Mouse (Mus musculus): ENCODE results near the gene Hist1h2bj. TPM values are rescaled to one million over a fixed set of nuclear protein-coding genes. Genes with fewer than 3 reads are reported as not detected.
"Not testable (repeated sequence)": the region's sequence is repeated elsewhere in the genome, so short reads cannot be mapped to it uniquely, and the experiment has no call there.

The Hist1h2bj gene
- total RNA-seq, 1 experiment from 2014 or later, result 165 TPM

DNA sequence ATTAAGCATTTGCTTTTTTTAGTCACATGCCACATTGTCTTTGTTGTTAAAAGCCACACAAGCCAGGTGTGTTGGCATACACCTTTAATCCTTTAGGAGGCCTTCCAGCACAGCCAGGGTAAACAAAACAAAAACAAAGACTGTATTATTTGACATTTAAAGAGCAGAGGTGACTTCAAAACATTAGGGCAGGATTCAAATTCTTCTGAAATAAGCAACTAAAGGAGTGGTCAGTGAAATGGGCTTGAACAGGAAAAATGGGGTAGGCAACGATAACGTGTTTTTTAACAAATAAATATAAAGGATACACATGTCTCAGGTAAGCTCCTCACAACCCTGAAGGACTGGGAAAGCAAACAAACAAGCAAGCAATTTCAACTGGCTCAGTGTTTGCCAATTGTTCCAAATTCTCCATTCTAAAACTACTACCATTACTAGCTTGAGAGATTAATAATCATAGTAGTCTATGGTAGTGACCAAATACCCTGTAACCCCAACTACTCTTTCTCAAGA lies 3.0 kb upstream of the Hist1h2bj start:
- DNase-seq, result no peak

DNA sequence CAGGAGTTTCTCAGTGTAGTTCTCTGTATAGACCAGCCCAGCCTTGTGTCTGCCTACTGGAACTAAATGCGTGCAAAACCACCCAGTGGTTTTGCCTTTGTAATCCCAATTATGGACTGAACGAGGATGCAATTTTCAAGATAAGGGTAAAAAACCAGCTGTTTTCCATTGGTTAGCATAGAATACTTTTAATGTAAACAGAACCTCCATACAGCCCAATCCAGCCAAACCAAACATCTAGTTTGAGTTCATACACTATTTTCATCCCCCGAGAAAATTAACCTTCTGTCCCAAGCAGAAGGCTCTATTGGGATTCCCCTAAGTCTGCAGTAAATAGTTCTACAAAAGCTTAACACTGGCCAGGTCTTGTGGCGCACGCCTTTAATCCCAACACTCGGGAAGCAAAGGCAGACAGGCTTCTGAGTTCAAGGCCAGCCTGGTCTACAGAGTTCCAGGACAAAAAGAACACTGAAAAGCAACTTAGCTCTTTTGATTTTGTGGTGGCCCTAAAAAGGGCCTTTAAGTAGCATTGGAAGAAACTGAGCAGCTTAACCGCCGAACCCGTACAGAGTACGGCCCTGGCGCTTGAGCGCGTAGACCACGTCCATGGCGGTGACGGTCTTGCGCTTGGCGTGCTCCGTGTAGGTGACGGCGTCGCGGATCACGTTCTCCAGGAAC lies 2.4 kb upstream of the Hist1h2bj start:
- no peak for DNase-seq

DNA sequence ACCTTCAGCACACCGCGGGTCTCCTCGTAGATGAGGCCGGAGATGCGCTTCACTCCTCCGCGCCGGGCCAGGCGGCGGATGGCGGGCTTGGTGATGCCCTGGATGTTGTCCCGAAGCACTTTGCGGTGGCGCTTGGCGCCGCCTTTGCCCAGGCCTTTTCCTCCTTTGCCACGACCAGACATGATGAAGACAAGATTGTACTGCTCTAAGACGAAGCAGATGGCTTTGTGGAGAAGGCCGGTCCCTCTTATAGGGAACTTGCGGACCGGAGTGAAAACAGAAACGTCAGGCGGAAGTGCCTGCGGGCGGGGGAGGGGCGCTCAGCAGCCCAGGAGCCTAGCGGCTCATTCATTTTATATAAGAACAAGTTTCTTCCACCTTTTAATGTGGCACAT lies 1.9 kb upstream of the Hist1h2bj start, which contains the start of gene Hist1h4i:
TSS of gene Hist1h4i (minus strand) at position 221 of the 395 bp plus-strand sequence.
- peak; percentile 96 for DNase-seq

DNA sequence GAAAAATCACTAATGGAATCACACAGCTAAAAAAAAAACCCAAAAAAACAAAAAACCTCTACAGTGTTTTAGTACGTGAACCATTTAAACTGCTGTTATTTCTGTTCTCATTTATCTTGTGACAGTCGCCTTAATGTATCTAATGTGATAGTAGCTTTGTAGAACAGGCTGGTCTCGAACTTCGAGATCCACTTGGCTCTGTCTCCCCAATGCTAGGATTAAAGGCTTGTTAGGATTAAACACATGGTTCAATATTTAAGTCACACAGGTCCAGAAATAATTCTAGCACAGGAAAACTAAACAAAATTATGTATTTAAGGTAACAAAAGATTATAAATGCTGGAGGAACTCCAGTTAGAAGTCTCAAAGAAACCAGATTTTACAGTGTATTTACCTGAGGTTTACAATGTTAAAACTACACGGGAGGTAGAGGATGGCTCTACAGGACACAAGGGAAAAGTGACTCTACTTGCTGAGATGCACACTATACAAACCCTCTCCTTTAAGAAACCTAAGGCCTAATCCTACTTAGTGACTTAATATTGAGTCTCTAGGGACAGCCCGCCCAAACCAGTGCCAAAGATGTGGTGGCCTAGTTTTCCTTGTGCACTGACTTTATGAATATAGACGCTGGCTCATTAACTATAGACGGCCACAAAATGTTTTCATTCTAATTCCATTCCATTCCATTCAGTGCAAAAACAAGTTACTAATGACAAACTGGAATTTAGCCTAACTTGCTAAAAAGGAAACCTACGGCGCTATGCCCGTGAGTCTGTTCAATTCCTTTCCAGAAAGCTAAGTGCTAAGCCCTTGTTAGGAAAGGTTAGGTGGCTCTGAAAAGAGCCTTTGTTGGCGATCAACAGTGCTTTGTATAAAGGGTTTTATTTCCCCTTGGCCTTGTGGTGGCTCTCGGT lies 1.1 kb upstream of the Hist1h2bj start:
- no peak for DNase-seq

DNA sequence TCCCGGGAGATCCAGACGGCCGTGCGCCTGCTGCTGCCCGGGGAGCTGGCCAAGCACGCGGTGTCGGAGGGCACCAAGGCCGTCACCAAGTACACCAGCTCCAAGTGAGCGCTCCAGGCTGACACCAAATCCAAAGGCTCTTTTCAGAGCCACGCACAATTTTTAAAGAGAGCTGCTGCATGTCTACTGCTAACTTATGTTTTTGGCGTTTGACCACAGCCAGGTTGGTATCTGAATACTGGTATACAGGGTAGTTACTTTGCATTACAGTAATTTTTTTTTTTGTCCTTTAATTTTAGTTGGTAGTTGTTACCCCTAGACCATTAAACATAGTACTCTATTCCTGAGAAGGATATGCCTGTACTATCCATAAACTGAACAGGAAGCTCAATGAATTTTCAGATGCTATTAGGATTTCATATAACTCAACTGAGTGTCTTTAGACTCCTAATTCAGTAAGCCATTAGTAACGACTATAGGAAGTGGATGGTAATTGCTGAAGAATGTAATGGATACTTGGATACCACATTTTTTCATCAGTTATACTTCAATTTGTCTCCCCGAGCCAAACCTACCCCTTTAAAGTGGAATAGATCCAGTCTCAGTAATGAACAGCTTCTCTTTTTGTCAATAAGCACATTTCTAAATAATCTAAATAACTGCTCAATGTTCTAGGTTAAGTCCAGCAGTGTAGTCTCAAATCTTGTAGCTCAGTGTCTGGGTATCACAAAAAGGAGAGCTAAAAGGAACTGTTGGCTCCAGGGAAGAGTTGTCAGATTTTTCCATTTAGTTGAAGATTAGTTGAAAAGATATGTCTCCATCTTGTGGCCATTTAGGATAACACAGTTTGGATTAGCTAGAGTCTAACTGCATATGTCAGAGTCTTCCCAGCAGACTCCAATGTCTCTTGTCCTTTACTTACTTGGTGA lies 753 bp downstream of the Hist1h2bj start:
- DNase-seq, result no peak

DNA sequence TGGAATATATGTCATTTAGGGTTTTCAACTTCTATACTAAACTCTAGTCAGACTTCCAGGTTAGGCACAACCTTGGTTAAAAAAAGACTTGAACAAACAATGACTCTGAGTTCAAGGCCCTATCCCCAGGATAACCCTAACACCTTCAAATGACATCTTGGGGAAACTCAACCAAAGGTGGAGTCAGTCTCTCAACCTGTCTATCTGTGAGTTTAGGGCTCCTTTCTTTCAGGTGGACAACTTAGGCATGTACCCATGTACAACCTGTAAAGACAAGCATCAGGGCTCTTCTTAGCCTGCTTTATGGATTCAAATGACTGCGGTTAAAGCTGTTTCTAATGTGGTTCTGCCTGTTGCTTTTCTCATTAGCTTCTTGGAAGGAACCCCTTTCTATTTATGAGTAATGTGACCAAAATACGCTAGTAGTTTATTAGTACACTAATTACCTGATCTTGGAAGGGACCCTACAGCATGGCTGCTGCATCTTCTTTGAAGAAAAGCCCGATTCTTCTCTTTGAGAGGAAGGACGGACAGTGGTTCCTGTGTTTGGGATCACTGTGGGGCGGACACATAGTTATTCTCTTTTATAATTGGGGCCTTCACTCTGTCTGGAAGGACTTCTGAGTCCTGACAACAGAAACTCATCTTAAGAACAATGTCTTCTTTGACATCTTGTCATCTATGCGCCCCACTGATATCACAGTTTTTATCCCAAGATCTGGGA lies 1.6 kb downstream of the Hist1h2bj start:
- DNase-seq, result no peak

DNA sequence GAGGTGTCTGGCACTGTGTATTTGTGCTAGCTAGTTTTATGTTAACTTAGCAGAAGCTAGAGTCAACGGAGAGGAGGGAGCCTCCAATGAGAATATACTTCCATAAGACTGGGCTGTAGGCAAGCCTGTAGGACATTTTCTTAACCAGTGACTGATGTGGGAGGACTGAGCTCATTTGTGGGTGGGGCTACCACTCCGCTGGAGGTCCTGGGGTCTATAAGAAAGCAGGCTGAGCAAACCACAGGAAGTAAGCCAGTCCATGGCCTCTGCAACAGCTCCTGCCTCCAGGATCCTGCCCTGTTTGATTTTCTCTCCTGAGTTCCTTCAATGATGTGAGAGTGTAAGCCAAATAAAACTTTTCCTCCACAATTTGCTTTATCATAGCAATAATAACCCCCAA lies 2.3 kb downstream of the Hist1h2bj start:
- DNase-seq, result no peak

DNA sequence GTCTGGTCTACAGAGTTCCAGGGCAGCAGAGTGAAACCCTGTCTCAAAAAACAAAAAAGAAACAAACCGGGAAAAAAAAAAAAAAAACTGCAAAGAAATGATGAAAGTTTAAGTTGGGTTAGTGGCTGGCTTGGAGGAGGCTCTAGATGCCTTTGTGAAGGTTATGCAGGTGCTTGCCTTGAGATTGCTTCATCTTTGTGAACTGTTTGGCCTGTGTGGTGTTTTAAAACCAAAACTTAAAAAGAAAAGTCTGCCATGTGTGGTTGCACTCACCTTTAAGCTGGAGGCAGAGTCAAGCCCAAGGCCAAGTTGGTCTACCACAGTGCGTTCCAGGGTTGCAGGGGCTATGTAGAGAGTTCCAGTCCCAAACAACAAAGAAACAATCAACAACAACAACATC lies 6.0 kb downstream of the Hist1h2bj start:
- no peak for DNase-seq

DNA sequence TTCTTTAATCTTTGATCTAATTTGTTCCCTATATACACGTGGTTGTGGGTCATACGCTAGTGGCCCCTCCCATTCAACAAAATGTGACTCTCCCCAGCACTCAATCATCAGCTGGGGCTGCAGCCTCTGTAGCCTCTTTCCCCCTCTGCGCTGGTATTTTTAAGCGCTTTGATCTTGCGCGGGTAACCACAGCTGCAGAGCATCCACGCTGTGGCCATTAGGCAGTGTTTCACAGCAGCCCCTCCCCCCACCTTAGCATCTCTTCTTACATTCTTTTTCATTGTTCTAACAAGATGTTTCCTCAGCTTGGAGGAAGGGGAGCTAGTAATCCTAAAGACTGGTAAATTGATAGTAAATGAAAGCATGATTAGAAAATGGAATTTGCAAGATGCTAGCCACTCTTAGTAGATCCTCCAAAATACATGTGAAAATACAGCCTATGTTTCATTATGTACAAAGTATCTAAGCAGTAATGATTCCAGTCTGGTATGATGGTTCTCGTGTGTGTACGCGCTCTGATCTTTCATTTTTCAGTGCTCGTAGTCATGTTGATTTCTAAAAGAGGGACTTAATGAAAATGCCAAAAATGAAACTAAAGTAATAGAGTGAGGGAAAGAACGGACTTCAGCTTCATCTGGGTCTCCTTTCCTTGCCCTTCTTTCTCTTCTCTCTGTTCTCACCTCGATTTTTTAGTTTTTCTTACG lies 6.9 kb downstream of the Hist1h2bj start:
- DNase-seq, result peak; percentile 56

GRCm38 (mm10) chr13:22050591-22051522 lies 7.8 kb downstream of the Hist1h2bj start:
- peak; percentile 96 for DNase-seq

DNA sequence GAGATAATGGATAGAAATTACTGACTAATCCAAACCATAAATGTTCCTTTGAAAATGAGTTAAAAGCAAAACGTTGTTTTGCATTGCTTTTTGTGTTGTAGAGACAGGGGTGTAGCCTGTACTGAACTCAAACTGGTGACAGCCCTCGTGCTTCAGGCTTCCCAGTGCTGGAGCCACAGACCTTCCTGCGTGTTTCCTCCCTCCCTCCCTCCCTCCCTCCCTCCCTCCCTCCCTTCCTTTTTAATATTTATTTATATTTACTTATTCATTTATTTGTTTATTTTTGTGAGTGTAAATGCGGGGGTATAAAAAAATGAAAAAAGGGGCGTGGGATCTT lies 8.5 kb downstream of the Hist1h2bj start:
- no peak for DNase-seq

DNA sequence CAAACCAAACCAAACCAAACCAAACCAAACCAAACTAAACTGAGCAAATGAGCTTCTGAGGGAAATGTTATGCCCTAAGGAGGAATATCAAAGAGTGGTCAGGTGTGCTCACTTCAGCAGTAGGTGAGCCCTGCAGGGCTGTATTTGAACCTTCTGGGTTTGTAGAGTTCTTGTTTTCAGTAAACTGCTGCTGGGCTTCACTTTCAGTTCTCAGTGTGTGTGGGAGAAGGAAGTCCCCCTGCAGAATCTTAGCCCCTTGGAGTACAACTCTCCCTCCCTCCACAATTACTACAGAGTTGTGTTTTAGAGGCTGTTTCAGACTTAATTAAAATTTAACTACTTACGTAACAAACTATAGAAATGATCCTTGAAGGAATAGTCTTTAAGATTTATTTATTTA lies 10.7 kb downstream of the Hist1h2bj start:
- no peak for DNase-seq

- no peak for DNase-seq
Measured at GRCm38 (mm10) chr13:22061422-22061821, 18.4 kb downstream of the Hist1h2bj start.

GRCm38 (mm10) chr13:22063468-22063867 lies 20.5 kb downstream of the Hist1h2bj start:
- no peak for DNase-seq

DNA sequence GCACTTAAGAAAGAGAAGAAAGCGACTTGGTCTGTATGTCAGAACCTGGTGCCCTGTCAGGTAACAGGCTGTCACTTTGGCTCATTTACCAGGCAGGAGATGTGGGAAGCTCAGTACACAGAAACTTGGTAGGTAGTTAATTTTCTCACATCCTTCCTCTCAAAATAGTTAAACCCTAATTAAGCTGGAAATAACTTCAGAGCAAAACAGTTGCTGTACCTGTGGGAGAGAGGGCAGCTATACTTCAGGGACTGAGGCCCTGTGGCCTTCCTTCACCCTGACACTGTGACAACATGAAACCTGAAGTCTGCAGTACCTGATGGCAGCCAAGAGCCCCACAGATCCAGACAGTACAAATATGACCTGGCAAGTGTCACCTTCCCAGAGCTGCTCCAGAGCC lies 41.1 kb downstream of the Hist1h2bj start, which contains the start of gene Vmn1r188:
TSS of gene Vmn1r188 (plus strand) at position 301 of the 400 bp plus-strand sequence.
- DNase-seq, result not testable (repeated sequence)
